Mouse (Mus musculus) heart, embryonic 13.5 days (tissue): ENCODE measurements around the gene Olfr1287. TPM values are rescaled to one million over a fixed set of nuclear protein-coding genes. Genes with fewer than 3 reads are reported as not detected.

Experiments
- ATAC-seq: fragments of 200-750 bp; cut with Nextera tagmentation; 2 replicates; pipeline ENCODE4 v1.8.0; 2017; ENCODE audit warnings: moderate TSS enrichment; ENCODE audit not compliant: insufficient number of reproducible peaks, low FRiP score, low TSS enrichment; ENCODE audit errors: extremely low read depth
- H3K27ac ChIP-seq: fragments of 300-500 bp; sonication (generic); replicated peaks from 2 replicates; pipeline ENCODE4 v1.5.1; 2015; ENCODE audit warnings: moderate library complexity, mild to moderate bottlenecking, inconsistent platforms
- H3K27me3 ChIP-seq: fragments of 300-500 bp; sonication (generic); replicated peaks from 2 replicates; pipeline ENCODE4 v1.6.1; 2015; ENCODE audit warnings: mild to moderate bottlenecking, inconsistent platforms
- H3K36me3 ChIP-seq: fragments of 300-500 bp; sonication (generic); 2 replicates; pipeline ENCODE4 v1.6.1; 2015; ENCODE audit warnings: mild to moderate bottlenecking, inconsistent platforms
- H3K4me1 ChIP-seq: fragments of 300-500 bp; sonication (generic); 2 replicates; pipeline ENCODE4 v1.6.1; 2015; ENCODE audit warnings: inconsistent platforms
- H3K4me2 ChIP-seq: fragments of 300-500 bp; sonication (generic); 2 replicates; pipeline ENCODE4 v1.6.1; 2015; ENCODE audit warnings: inconsistent platforms, mild to moderate bottlenecking, moderate library complexity
- H3K4me3 ChIP-seq: fragments of 300-500 bp; sonication (generic); 2 replicates; pipeline ENCODE4 v1.5.1; 2015; ENCODE audit warnings: moderate library complexity, mild to moderate bottlenecking, inconsistent platforms
- H3K9ac ChIP-seq: fragments of 300-500 bp; sonication (generic); 2 replicates; pipeline ENCODE4 v1.6.1; 2015; ENCODE audit warnings: inconsistent platforms, mild to moderate bottlenecking, moderate library complexity
- H3K9me3 ChIP-seq: fragments of 300-500 bp; sonication (generic); 2 replicates; pipeline ENCODE4 v1.6.1; 2016; ENCODE audit warnings: inconsistent platforms
- WGBS: fragments of 180-500 bp; shearing (Covaris S2); methylation state at CpG from one replicate; pipeline ENCODE4 v1.1.7; 2015; ENCODE audit warnings: mixed read lengths; 5-methylcytosine and 5-hydroxymethylcytosine counted together
- polyA plus RNA-seq: library from polyadenylated mRNA; unstranded; fragments of >200 nt; fragmentation: Nextera tagmentation; extraction: Ambion mirVana; gene quantifications from 2 replicates; pipeline ENCODE4 v1.2.1, GENCODE M21; 2015

Olfr1287 gene
- not detected in 2 replicates for polyA plus RNA-seq

DNA sequence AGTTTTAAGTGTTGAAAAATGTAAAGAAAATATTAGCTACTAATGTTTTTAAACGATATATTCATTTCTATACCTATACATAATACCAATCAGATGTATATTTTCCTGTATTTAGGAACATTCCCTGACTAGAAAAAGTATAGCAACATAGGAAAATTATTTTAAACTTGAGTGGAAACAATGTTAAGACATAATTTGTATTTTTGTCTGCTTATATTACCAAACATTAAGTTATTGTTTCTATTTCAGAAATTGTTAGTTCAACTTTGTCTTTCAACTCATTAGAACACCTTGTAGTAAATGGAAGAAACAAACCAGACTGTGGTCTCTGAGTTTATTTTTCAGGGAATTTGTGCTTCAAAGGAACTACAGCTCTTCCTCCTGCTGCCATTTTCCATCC, at the start of gene Olfr1287:
TSS of gene Olfr1287 (plus strand) at position 301 of the 400 bp plus-strand sequence.
- Histone ChIP-seq H3K4me1 (no peaks in the 10 kb centered on the region), H3K27me3 (no peaks in the 10 kb centered on the region), H3K36me3 (no peaks in the 10 kb centered on the region), H3K4me2 (no peak within 1 kb of the TSS), H3K4me3 (no peak within 1 kb of the TSS), H3K9me3 (no peaks in the 10 kb centered on the region), H3K9ac (no peak within 1 kb of the TSS), H3K27ac (no peak within 1 kb of the TSS)
- no peak for ATAC-seq
- 65% methylated on average over 1 of the region's 1 CpGs for WGBS

DNA sequence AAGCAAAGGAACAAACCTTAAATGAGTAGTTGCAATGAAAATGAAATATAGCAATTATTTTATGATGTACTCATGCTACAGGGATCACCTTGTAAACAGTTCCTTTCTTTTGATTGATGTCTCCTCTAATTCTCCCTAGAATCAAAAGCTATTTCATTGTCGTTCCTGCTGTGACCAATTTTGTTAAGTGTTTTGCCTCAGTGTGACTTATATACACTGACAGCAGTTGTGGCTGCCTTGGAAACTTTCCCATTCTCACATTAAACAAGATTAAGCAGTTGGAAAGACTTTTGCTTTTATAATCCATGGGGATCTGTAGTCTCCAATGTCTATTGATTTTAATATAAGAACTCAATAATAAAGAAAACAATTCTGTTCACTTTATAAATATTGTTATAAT, 26.0 kb upstream of the Olfr1287 start, which contains the start of gene Olfr1286:
TSS of gene Olfr1286 (minus strand) at position 185 of the 400 bp plus-strand sequence.
- H3K9me3 ChIP-seq = no peaks in the 10 kb centered on the region
- H3K4me1 ChIP-seq = no peaks in the 10 kb centered on the region
- H3K36me3 ChIP-seq = no peaks in the 10 kb centered on the region
- 51% methylated on average over 1 of the region's 1 CpGs for WGBS
- H3K4me2 ChIP-seq = no peak within 1 kb of the TSS
- H3K4me3 ChIP-seq = no peak within 1 kb of the TSS
- H3K27ac ChIP-seq = no peak within 1 kb of the TSS
- no peak within 1 kb of the TSS for H3K9ac ChIP-seq
- ATAC-seq = no peak
- no peaks in the 10 kb centered on the region for H3K27me3 ChIP-seq

GRCm38 (mm10) chr2:111473801-111474200, 24.9 kb downstream of the Olfr1287 start, which contains the start of gene Olfr1288:
Olfr1288 (plus strand) TSS chr2:111474101.
- no peak within 1 kb of the TSS for H3K27ac ChIP-seq
- no peak within 1 kb of the TSS for H3K4me2 ChIP-seq
- no peak within 1 kb of the TSS for H3K4me3 ChIP-seq
- H3K4me1 ChIP-seq = no peaks in the 10 kb centered on the region
- no peak for ATAC-seq
- H3K36me3 ChIP-seq = no peaks in the 10 kb centered on the region
- 80% methylated on average over 1 of the region's 1 CpGs for WGBS
- no peak within 1 kb of the TSS for H3K9ac ChIP-seq
- no peaks in the 10 kb centered on the region for H3K27me3 ChIP-seq
- H3K9me3 ChIP-seq = no peaks in the 10 kb centered on the region

GRCm38 (mm10) chr2:111480519-111480918, 31.6 kb downstream of the Olfr1287 start, which contains the start of gene Olfr1289:
Olfr1289 (plus strand) TSS chr2:111480819.
- no peak for ATAC-seq
- H3K4me3 ChIP-seq = no peak within 1 kb of the TSS
- H3K4me1 ChIP-seq = no peaks in the 10 kb centered on the region
- H3K9ac ChIP-seq = no peak within 1 kb of the TSS
- no peak within 1 kb of the TSS for H3K27ac ChIP-seq
- WGBS = 66% methylated on average over 1 of the region's 1 CpGs
- H3K27me3 ChIP-seq = no peaks in the 10 kb centered on the region
- no peaks in the 10 kb centered on the region for H3K9me3 ChIP-seq
- no peak within 1 kb of the TSS for H3K4me2 ChIP-seq
- no peaks in the 10 kb centered on the region for H3K36me3 ChIP-seq

- no peaks in the 10 kb centered on the region for H3K9me3 ChIP-seq
- no peaks in the 10 kb centered on the region for H3K36me3 ChIP-seq
- H3K27ac ChIP-seq = no peak within 1 kb of the TSS
- 71% methylated on average over 5 of the region's 5 CpGs for WGBS
- ATAC-seq = no peak
- H3K4me2 ChIP-seq = no peak within 1 kb of the TSS
- no peak within 1 kb of the TSS for H3K4me3 ChIP-seq
- H3K27me3 ChIP-seq = no peaks in the 10 kb centered on the region
- H3K4me1 ChIP-seq = no peaks in the 10 kb centered on the region
- H3K9ac ChIP-seq = no peak within 1 kb of the TSS
Observed at GRCm38 (mm10) chr2:111493729-111494128, 44.8 kb downstream of the Olfr1287 start, which contains the start of gene Olfr1290. Olfr1290 (minus strand) TSS chr2:111493829.

DNA sequence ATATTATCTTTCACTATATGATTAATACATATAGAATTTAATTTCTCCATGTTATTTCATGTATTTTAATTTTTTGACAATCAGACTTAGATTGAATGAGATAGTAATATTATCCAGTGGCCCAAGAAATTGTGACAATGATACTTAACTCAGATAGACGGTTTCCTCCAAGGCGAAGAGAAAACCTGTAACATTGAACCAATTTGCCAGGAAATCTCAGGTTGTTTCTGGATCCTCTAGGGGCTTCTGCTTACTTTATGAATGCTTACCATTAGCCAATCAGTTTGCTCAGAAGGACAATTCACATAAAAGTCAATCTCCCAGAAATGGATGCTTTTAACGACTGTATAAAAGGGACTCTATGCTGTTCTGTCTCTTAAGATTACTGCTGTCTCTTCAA, 47.9 kb downstream of the Olfr1287 start, which contains the start of gene Olfr1291-ps1:
TSS of gene Olfr1291-ps1 (plus strand) at position 301 of the 400 bp plus-strand sequence.
- no peak for ATAC-seq
- 77% methylated on average over 3 of the region's 3 CpGs for WGBS
- no peak within 1 kb of the TSS for H3K4me2 ChIP-seq
- H3K27ac ChIP-seq = no peak within 1 kb of the TSS
- no peaks in the 10 kb centered on the region for H3K9me3 ChIP-seq
- no peak within 1 kb of the TSS for H3K9ac ChIP-seq
- no peaks in the 10 kb centered on the region for H3K36me3 ChIP-seq
- H3K4me3 ChIP-seq = no peak within 1 kb of the TSS
- H3K4me1 ChIP-seq = no peaks in the 10 kb centered on the region
- H3K27me3 ChIP-seq = no peaks in the 10 kb centered on the region

Other genes starting within 250 kb of the Olfr1287 start
- gene 4930430A15Rik, start 219.5 kb upstream of the Olfr1287 start, polyA plus RNA-seq = not detected in 2 replicates
- gene Olfr1275, start 213.9 kb upstream of the Olfr1287 start, polyA plus RNA-seq = not detected in 2 replicates
- gene Olfr1276, start 194.6 kb upstream of the Olfr1287 start, polyA plus RNA-seq = not detected in 2 replicates
- gene Olfr1277, start 175.0 kb upstream of the Olfr1287 start, polyA plus RNA-seq = not detected in 2 replicates
- gene Olfr1278, start 159.0 kb upstream of the Olfr1287 start, polyA plus RNA-seq = not detected in 2 replicates
- not detected in 2 replicates for gene Olfr1279, start 148.5 kb upstream of the Olfr1287 start, polyA plus RNA-seq
- gene Olfr1280, start 135.1 kb upstream of the Olfr1287 start, polyA plus RNA-seq = not detected in 2 replicates
- gene Olfr1281, start 122.6 kb upstream of the Olfr1287 start, polyA plus RNA-seq = not detected in 2 replicates
- not detected in 2 replicates for gene Olfr1282, start 113.1 kb upstream of the Olfr1287 start, polyA plus RNA-seq
- not detected in 2 replicates for gene Olfr1283, start 82.4 kb upstream of the Olfr1287 start, polyA plus RNA-seq
- gene Olfr1284, start 73.6 kb upstream of the Olfr1287 start, polyA plus RNA-seq = not detected in 2 replicates
- gene Olfr1286, start 26.0 kb upstream of the Olfr1287 start, polyA plus RNA-seq = not detected in 2 replicates
- not detected in 2 replicates for gene Olfr1288, start 25.0 kb downstream of the Olfr1287 start, polyA plus RNA-seq
- not detected in 2 replicates for gene Olfr1289, start 31.7 kb downstream of the Olfr1287 start, polyA plus RNA-seq
- 0.17 TPM in 1 of 2 replicates, not detected in the other for gene Olfr1290, start 44.7 kb downstream of the Olfr1287 start, polyA plus RNA-seq
- not detected in 2 replicates for gene Olfr1291-ps1, start 48.0 kb downstream of the Olfr1287 start, polyA plus RNA-seq
- gene Olfr1293-ps, start 76.1 kb downstream of the Olfr1287 start, polyA plus RNA-seq = not detected in 2 replicates
- not detected in 2 replicates for gene Olfr1294, start 91.1 kb downstream of the Olfr1287 start, polyA plus RNA-seq
- gene Olfr1295, start 120.5 kb downstream of the Olfr1287 start, polyA plus RNA-seq = not detected in 2 replicates
- not detected in 2 replicates for gene Olfr1297, start 177.4 kb downstream of the Olfr1287 start, polyA plus RNA-seq
- not detected in 2 replicates for gene Olfr1298, start 200.1 kb downstream of the Olfr1287 start, polyA plus RNA-seq
- gene Olfr1299, start 212.3 kb downstream of the Olfr1287 start, polyA plus RNA-seq = not detected in 2 replicates